Mouse (Mus musculus) ovary, postnatal 14 days (tissue): ENCODE results near the gene Rrbp1.

Experiments used
- DNase-seq: peaks from one replicate; pipeline ENCODE4 v3.0.0; 2022; ENCODE audit warnings: low spot score

Rrbp1 gene

GRCm38 (mm10) chr2:144005166-144005955 is 5.7 kb downstream of the Rrbp1 start:
- DNase-seq, result no peak

DNA sequence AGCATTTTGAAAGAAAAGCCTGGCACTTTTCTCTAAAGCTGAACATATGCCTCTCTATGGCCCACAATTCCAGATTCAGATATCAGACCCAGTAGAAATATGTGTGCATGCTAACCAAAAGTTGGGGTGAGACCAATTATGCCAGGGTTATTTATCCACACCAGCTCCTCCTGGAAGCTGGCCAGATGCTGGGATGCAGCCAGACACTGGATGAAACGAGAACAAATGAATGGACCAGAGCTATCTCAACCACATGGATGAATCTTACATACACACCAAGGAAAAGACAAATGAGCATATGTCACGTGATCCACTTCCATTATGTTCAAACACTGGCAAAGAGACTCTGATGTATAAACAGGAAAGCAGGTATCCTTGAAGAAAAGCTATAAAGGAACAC is 7.5 kb downstream of the Rrbp1 start:
- DNase-seq, result peak; percentile 21

GRCm38 (mm10) chr2:144002229-144002984 is 8.7 kb downstream of the Rrbp1 start:
- no peak for DNase-seq

- DNase-seq, result no peak
These were observed 18.1 kb downstream of the Rrbp1 start for GRCm38 (mm10) chr2:143992977-143993376.

- DNase-seq, result no peak
These were observed 18.9 kb downstream of the Rrbp1 start for GRCm38 (mm10) chr2:143991964-143992672.

DNA sequence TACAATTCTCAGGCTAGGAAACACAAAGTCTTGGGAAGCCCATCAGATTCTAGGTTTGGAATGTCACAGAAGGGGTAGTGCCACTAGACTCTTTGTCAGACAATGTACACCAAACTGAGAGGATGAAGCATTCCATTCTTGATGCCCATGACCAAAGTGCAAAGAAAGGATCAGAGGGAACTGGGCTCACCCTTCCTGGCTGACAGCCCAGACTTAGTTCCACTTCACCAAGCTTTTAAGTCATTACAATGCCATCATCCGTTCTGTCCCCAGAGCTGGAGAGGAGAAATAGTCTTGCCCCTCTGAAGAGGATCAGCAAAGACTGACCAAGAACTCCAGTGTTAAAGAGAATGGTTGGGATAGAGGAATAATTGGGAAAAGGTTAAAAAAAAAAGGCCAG is 20.1 kb downstream of the Rrbp1 start:
- no peak for DNase-seq

- DNase-seq, result no peak
These were observed 23.0 kb downstream of the Rrbp1 start for GRCm38 (mm10) chr2:143988016-143988415.

DNA sequence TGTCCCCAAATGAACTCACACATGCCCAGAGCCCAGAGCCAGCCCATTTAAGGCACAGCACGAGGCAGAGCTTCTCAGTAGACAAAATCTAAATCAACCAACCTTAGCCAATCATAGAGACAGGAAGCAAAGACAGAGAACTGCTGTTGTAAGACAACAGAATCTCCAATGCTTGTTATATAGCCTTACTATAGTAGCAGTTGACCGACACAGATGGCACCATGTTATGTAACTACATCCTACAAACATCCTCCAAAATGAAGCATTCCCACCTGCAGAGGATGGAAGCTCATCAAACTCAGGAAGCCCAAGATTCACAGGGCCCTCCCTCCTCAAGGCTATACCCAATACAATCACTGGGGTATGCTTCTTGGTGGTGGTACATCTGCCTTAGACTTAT is 23.6 kb downstream of the Rrbp1 start:
- DNase-seq, result no peak

DNA sequence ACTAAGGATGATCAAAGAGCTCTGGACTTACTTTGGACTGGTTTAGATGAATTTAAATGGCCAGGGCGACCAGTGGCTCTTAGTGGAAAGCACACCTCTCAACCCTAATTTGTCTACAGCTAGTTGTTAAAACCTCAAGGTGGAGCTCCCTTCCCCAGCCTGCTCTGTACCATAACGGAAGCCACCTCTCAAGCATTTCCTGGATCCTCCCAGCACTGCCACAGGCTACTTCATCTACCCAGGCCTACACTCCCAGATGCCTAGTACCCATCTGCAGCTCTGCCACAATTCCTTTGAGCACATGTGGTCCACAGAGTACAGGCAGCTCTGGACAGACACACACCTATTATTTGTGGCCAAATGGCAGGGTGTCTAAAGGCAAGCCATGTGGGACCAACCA is 27.6 kb downstream of the Rrbp1 start:
- no peak for DNase-seq

GRCm38 (mm10) chr2:143982901-143983300 is 28.2 kb downstream of the Rrbp1 start:
- DNase-seq, result no peak

GRCm38 (mm10) chr2:143982152-143982551 is 28.9 kb downstream of the Rrbp1 start:
- DNase-seq, result no peak

GRCm38 (mm10) chr2:143980781-143981398 is 30.2 kb downstream of the Rrbp1 start:
- DNase-seq, result peak; percentile 56

- DNase-seq, result no peak
These were observed 32.5 kb downstream of the Rrbp1 start for GRCm38 (mm10) chr2:143978444-143979147.

- no peak for DNase-seq
These were observed 35.9 kb downstream of the Rrbp1 start for GRCm38 (mm10) chr2:143975146-143975649.

DNA sequence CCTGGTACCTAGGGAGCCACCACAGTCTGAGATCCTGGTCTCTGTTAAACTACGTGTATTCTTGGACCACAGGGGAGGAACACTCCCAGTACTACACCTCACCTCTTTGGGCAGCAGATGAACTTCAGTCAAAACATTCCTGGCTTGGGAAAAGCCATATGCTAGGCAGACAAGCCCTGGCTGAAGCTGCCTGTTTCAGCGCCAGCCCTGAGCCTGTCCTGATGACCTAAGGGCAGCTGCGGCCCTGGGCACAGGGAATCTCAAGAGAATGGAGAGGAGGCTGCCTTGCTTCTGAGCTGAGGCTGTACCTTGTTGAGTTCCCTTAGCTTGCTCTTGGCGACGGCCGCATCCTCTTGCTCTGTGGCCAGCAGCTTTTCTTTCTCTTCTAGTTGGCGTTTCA is 37.9 kb downstream of the Rrbp1 start:
- no peak for DNase-seq

DNA sequence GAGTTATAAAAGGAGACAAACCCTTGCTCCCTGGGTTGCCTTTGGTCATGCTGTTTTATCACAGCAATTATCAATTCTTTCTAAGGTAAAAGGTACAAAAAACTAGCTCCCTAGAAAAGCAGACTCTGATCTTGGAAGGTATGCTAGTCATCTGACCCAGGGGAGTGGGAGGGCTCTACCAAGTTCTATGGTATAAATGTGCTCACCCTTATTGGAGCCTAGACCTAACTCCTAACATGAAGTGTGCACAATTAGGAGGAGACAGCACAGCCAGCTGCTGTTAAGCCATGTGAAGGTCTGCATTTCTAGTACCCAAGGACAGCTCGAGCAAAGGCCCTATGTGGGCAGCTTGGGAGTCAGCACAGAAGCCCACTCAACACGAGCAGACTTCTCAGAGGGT is 39.2 kb downstream of the Rrbp1 start:
- no peak for DNase-seq

GRCm38 (mm10) chr2:143970841-143971240 is 40.2 kb downstream of the Rrbp1 start:
- DNase-seq, result no peak

DNA sequence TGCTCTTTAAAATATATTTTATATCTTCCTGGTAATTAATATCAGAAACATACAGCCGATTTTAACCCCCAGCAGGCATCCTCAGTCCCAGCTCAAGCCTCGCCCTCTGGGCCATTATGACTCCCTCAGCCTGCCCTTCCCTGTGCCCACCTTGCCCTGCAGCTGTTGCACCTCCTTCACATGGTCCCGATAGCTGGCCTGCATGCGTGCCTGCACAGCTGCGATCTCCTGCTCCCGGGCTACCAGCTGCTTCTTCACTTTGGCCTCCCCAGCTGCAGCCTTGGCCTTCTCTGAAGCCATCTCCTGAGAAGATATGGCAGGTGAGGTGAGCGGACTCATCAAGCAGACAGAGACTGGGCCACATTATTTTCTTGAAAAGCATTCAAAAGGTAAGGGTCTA is 41.8 kb downstream of the Rrbp1 start:
- DNase-seq, result no peak

- DNase-seq, result no peak
These were observed 47.7 kb downstream of the Rrbp1 start for GRCm38 (mm10) chr2:143963318-143963717.

- no peak for DNase-seq
These were observed 48.9 kb downstream of the Rrbp1 start for GRCm38 (mm10) chr2:143962192-143962591.

DNA sequence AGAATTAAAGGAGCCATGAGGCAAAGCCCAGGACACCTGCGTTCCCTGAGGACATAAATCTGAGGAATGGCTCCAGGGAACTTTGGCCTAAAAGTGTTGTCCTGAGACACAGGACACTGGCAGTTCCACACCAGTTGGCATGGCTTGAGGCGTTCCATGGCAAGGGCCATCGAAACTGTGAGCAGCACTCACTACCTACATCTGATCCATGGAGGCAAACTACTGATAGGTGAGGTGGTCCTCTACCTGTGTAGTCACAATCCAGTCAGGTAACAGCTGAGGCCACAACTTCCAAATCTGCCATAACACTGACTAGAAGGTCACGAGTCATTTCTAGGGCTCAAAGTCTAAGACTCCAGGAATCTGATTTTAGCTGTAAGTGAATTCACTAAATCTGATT is 55.3 kb downstream of the Rrbp1 start:
- no peak for DNase-seq

DNA sequence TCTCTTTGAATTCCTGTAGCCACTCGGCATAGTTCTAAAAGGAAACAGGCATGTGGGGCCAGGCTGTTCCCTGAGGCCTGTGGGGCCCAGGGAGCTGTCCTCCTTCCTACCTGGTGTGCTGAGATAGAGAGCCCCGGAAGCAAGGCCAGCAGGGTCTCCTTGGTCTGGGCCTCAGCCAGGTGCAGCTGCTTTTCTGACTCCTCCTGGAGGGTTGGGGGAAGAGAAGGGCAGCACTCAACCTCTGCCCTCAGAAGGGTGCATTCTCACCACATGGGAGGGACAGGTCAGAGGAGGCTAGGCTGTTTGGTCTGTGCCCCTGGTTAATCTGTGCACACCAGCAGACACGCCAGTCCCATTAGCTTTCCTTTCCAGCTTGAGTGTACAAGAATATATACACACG is 56.1 kb downstream of the Rrbp1 start:
- no peak for DNase-seq
